Mouse (Mus musculus) ES-E14 (cell line): ENCODE data around the gene Scoc. TPM values are rescaled to one million over a fixed set of nuclear protein-coding genes. Genes with fewer than 3 reads are reported as not detected.

Source experiments
- DNase-seq: peaks from one replicate; pipeline ENCODE4 v3.0.0-alpha.2; 2013; ENCODE audit warnings: low read depth, low spot score
- H3K27ac ChIP-seq: 2 replicates; pipeline ENCODE4 v1.5.1; 2012; ENCODE audit warnings: low read depth, mild to moderate bottlenecking, low read length, moderate library complexity, mixed read lengths; ENCODE audit not compliant: poor library complexity, insufficient read depth, severe bottlenecking
- H3K36me3 ChIP-seq: 2 replicates; pipeline ENCODE4 v1.6.1; 2012; ENCODE audit warnings: mild to moderate bottlenecking, low read length, moderate library complexity, mixed read lengths; ENCODE audit not compliant: control insufficient read depth, poor library complexity, insufficient read depth, severe bottlenecking
- H3K4me1 ChIP-seq, 2 experiments: fragments of 150-350 bp in 1 of 2; sonication (generic) in 1 of 2; 2 replicates each; pipeline ENCODE4 v1.6.1; 2012; ENCODE audit warnings: low read length in 2 of 2, mild to moderate bottlenecking in 1 of 2, mixed read lengths in 1 of 2; ENCODE audit not compliant: control insufficient read depth in 2 of 2, insufficient read depth in 2 of 2, poor library complexity in 1 of 2
- H3K4me3 ChIP-seq, 2 experiments: fragments of 150-350 bp in 1 of 2; sonication (generic) in 1 of 2; 2 replicates each; pipeline ENCODE4 v1.5.1; 2012; ENCODE audit warnings: low read length in 2 of 2, low read depth in 1 of 2, mild to moderate bottlenecking in 1 of 2, mixed read lengths in 1 of 2; ENCODE audit not compliant: insufficient read depth in 1 of 2, poor library complexity in 1 of 2, severe bottlenecking in 1 of 2
- H3K9ac ChIP-seq: 2 replicates; pipeline ENCODE4 v1.6.1; 2012; ENCODE audit warnings: low read depth, mild to moderate bottlenecking, low read length, mixed read lengths; ENCODE audit not compliant: poor library complexity, insufficient read depth, severe bottlenecking
- H3K9me3 ChIP-seq: fragments of 150-350 bp; sonication (generic); 2 replicates; pipeline ENCODE4 v1.6.1; 2012; ENCODE audit warnings: low read depth, mild to moderate bottlenecking, low read length; ENCODE audit not compliant: control insufficient read depth, insufficient read depth
- CHD2 ChIP-seq: IDR thresholded peaks from 2 replicates; pipeline ENCODE4 v1.6.1; 2014; ENCODE audit warnings: mild to moderate bottlenecking, low read depth, low read length, inconsistent platforms
- HCFC1 ChIP-seq: IDR thresholded peaks from 2 replicates; pipeline ENCODE4 v1.6.1; 2012; ENCODE audit warnings: low read length, inconsistent platforms, borderline replicate concordance; ENCODE audit not compliant: insufficient read depth
- MAFK ChIP-seq: IDR thresholded peaks from 2 replicates; pipeline ENCODE4 v1.6.1; 2014; ENCODE audit warnings: mild to moderate bottlenecking, low read depth, low read length, inconsistent platforms; ENCODE audit not compliant: insufficient read depth
- ZC3H11A ChIP-seq: IDR thresholded peaks from 2 replicates; pipeline ENCODE4 v1.6.1; 2012; ENCODE audit warnings: low read depth, mild to moderate bottlenecking, inconsistent platforms, low read length, borderline replicate concordance
- ZNF384 ChIP-seq: IDR thresholded peaks from 2 replicates; pipeline ENCODE4 v1.6.1; 2012; ENCODE audit warnings: low read depth, low read length, inconsistent platforms
- in situ Hi-C, 2 experiments: fragments of 600-800 bp; cut with MboI; formaldehyde crosslinking; loops; one replicate each; pipeline ENCODE4 v1.15.1; 2025; ENCODE audit warnings: low sequenced_read_pairs in 2 of 2, inconsistent platforms in 1 of 2; ENCODE audit not compliant: unreplicated experiment in 2 of 2
- total RNA-seq: library from RNA; depleted of rRNA; stranded (reverse); fragments of 300-350 nt; gene quantifications from 2 replicates; pipeline ENCODE4 v1.2.3, GENCODE M21; 2012; rRNA removed

The Scoc gene
- total RNA-seq = 40.8 and 76.5 TPM in 2 replicates

DNA sequence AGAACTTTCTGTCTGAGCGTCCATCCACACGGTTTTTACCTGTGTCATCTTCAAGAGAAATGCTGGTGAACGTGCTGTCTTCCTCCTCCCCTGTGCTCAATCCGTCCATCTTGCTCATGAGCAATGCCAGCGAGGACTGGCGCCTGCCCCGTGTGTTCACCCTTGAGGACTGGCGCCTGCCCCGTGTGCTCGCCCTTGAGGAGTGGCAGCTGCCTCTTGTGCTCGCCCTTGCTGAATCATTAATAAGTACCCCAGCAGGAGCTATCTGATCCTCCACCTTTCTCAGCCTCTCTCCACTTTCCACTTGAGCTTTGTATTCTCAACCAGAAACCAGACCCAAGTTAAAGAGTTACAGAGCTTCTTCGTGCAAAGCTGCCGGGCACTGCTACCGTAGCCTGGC lies at the start of gene Scoc:
Scoc (minus strand) TSS at position 170 of the 400 bp plus-strand sequence.
- in situ Hi-C loops = no loop called here
- Histone ChIP-seq H3K36me3 (no peaks in the 10 kb centered on the region), H3K9me3 (no peaks in the 10 kb centered on the region), H3K4me3 (no peak within 1 kb of the TSS), H3K4me1 (no peaks in the 10 kb centered on the region), H3K27ac (no peak within 1 kb of the TSS), H3K9ac (no peak within 1 kb of the TSS)
- TF ChIP-seq ZNF384 (no peak), HCFC1 (no peak), MAFK (no peak), ZC3H11A (no peak), CHD2 (no peak)
- DNase-seq = no peak

DNA sequence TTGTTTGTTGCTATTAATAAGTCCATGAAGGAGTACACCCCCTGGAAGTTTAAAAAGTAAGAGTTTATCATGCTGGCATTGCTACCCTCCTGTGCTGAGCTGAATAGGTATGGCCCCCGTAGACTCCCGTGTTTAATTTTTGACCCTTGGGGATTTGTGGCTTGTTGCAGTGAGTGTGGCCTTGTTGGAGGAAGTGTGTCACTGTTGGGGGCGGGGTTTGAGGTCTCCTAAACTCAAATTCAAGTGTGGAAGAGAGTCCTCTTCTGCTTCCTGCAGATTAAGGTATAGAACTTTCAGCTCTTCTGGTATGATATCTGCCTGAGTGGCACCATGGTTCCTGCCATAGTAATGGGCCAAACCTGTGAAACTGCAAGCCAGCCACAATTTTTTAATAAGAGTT lies 1.4 kb upstream of the Scoc start:
- in situ Hi-C loops = no loop called here
- H3K9ac ChIP-seq = no peak overlapping the region
- no peaks in the 10 kb centered on the region for H3K36me3 ChIP-seq
- no peak for TF ChIP-seq HCFC1
- no peak for TF ChIP-seq ZC3H11A
- no peak for TF ChIP-seq MAFK
- no peak for TF ChIP-seq ZNF384
- TF ChIP-seq CHD2 = no peak
- H3K9me3 ChIP-seq = no peaks in the 10 kb centered on the region
- no peak overlapping the region for H3K27ac ChIP-seq
- no peak overlapping the region for H3K4me3 ChIP-seq
- H3K4me1 ChIP-seq = no peaks in the 10 kb centered on the region
- DNase-seq = no peak

DNA sequence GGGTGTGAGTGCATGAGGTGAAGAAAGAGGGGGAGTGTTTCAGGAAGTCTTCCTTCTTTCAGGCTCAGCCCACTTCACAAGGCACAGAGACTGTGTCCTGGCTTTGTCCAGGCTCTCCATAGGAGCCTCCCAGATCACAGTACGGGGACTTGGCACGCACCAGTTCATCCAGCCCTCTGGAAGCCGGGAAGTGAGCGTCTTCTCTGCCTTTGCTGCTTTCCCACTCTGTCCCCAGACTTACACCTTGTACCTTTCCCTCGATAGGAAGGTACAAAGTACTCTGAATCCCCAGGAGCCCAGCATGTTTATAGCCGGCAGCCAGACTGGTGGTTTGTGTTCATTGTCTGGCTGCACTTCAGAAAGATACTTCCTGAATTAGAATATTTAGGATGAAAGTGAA lies 1.1 kb downstream of the Scoc start:
- no peak overlapping the region for H3K4me3 ChIP-seq
- DNase-seq = no peak
- H3K4me1 ChIP-seq = no peaks in the 10 kb centered on the region
- in situ Hi-C loops = no loop called here
- TF ChIP-seq ZNF384 (no peak), CHD2 (no peak), MAFK (no peak), ZC3H11A (no peak), HCFC1 (no peak)
- H3K9ac ChIP-seq = no peak overlapping the region
- no peaks in the 10 kb centered on the region for H3K36me3 ChIP-seq
- no peak overlapping the region for H3K27ac ChIP-seq
- no peaks in the 10 kb centered on the region for H3K9me3 ChIP-seq

DNA sequence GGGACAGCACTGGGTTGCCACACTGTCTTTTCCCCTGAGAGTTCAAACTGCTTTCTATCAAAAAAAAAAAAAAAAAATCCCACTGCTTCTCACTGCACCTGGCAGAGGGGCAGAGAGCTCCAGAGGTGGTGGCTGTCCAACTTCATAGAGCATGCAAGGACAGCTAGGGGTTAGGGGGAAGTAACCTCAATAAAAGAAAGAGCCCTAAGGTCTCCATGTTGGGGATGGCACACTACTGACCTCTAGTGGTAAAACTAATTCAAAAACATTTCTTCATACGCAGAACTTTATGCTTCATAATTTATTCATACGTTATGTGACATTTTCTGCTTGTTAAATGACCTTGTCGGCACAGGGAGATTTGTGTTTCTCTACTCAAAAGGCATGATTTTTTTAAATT lies 7.1 kb downstream of the Scoc start:
- DNase-seq = no peak
- Histone ChIP-seq H3K9me3 (no peaks in the 10 kb centered on the region), H3K27ac (no peak overlapping the region), H3K4me3 (no peak overlapping the region), H3K9ac (no peak overlapping the region), H3K4me1 (no peaks in the 10 kb centered on the region), H3K36me3 (no peaks in the 10 kb centered on the region)
- in situ Hi-C loops = no loop called here
- no peak for TF ChIP-seq MAFK
- no peak for TF ChIP-seq ZNF384
- no peak for TF ChIP-seq CHD2
- TF ChIP-seq HCFC1 = no peak
- no peak for TF ChIP-seq ZC3H11A

DNA sequence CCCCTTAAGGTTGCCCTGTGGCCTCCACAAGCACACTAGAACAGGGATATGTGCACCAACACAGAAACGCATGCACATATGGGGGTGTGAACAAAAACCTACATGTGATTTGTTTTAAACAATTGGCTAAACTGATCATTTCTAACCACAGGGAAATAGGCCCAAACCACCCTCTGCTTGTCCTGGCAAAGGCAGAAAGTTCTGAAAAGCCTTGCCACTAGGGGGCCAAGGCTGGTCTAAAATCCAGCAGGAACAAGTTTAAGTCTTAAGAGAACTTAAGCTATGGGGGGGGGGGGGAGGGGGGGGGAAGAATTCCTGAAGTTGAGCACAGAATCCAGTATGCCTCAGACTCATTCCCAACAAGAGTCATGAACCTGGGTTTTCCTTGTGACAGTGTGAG lies 8.2 kb downstream of the Scoc start:
- Histone ChIP-seq H3K9ac (no peak overlapping the region), H3K4me1 (no peaks in the 10 kb centered on the region), H3K36me3 (no peaks in the 10 kb centered on the region), H3K9me3 (no peaks in the 10 kb centered on the region), H3K4me3 (no peak overlapping the region), H3K27ac (no peak overlapping the region)
- DNase-seq = peak; percentile 56
- in situ Hi-C loops = no loop called here
- TF ChIP-seq MAFK = no peak
- no peak for TF ChIP-seq HCFC1
- TF ChIP-seq CHD2 = no peak
- TF ChIP-seq ZNF384 = no peak
